Mouse (Mus musculus) right cerebral cortex, postnatal 10 days (tissue): Measurements from ENCODE around the gene Coa5.

Source experiments
- DNase-seq, 2 experiments: peaks; one replicate each; pipeline ENCODE4 v3.0.0; 2021; ENCODE audit warnings: low spot score in 2 of 2

Coa5 gene

GRCm38 (mm10) chr1:37429366-37430296 lies at the start of gene Coa5, which contains the start of gene Unc50:
Gene Coa5 (minus strand): TSS chr1:37430103.
Gene Unc50 (plus strand): TSS chr1:37430139.
- DNase-seq, result peak; percentile 96 to 97

GRCm38 (mm10) chr1:37479074-37479473 lies 49.2 kb upstream of the Coa5 start:
- DNase-seq, result peak in 1 of 2 experiments; percentile 35

GRCm38 (mm10) chr1:37478416-37478815 lies 48.5 kb upstream of the Coa5 start:
- no peak for DNase-seq

GRCm38 (mm10) chr1:37477928-37478327 lies 48.0 kb upstream of the Coa5 start:
- no peak for DNase-seq

- no peak for DNase-seq
These were observed 47.3 kb upstream of the Coa5 start for GRCm38 (mm10) chr1:37477250-37477649.

- no peak for DNase-seq
These were observed 45.4 kb upstream of the Coa5 start for GRCm38 (mm10) chr1:37475312-37475711.

- DNase-seq, result no peak
These were observed 44.8 kb upstream of the Coa5 start for GRCm38 (mm10) chr1:37474634-37475190.

GRCm38 (mm10) chr1:37474046-37474445 lies 44.1 kb upstream of the Coa5 start:
- DNase-seq, result no peak

GRCm38 (mm10) chr1:37473251-37473650 lies 43.3 kb upstream of the Coa5 start:
- no peak for DNase-seq

- DNase-seq, result no peak
These were observed 41.6 kb upstream of the Coa5 start for GRCm38 (mm10) chr1:37471179-37472148.

GRCm38 (mm10) chr1:37469007-37469406 lies 39.1 kb upstream of the Coa5 start:
- DNase-seq, result no peak

- no peak for DNase-seq
These were observed 37.9 kb upstream of the Coa5 start for GRCm38 (mm10) chr1:37467806-37468205.

- no peak for DNase-seq
These were observed 36.6 kb upstream of the Coa5 start for GRCm38 (mm10) chr1:37466322-37466995.

- DNase-seq, result no peak
These were observed 35.1 kb upstream of the Coa5 start for GRCm38 (mm10) chr1:37464878-37465452.

- DNase-seq, result no peak
These were observed 27.6 kb upstream of the Coa5 start for GRCm38 (mm10) chr1:37457546-37457945.

GRCm38 (mm10) chr1:37451270-37451669 lies 21.4 kb upstream of the Coa5 start:
- no peak for DNase-seq

- DNase-seq, result peak in 1 of 2 experiments; percentile 57
These were observed 18.6 kb upstream of the Coa5 start for GRCm38 (mm10) chr1:37448361-37449095.

GRCm38 (mm10) chr1:37442848-37443835 lies 13.2 kb upstream of the Coa5 start:
- DNase-seq, result no peak

GRCm38 (mm10) chr1:37436419-37436818 lies 6.5 kb upstream of the Coa5 start:
- DNase-seq, result no peak
